Mouse (Mus musculus) neural tube, embryonic 13.5 days (tissue): ENCODE data around the gene Ephb2. TPM values are rescaled to one million over a fixed set of nuclear protein-coding genes. Genes with fewer than 3 reads are reported as not detected.
A peak's percentile ranks its signal among the peaks of the same experiment; 100 is the strongest.

Source experiments
- ATAC-seq: fragments of 200-750 bp; cut with Nextera tagmentation; 2 replicates; pipeline ENCODE4 v1.8.0; 2017; ENCODE audit warnings: low read depth, mild to moderate bottlenecking, moderate TSS enrichment, moderate library complexity
- H3K27ac ChIP-seq: fragments of 300-500 bp; sonication (generic); replicated peaks from 2 replicates; pipeline ENCODE4 v1.5.1; 2015; ENCODE audit warnings: moderate library complexity, mild to moderate bottlenecking, inconsistent platforms
- H3K27me3 ChIP-seq: fragments of 300-500 bp; sonication (generic); 2 replicates; pipeline ENCODE4 v1.6.1; 2015; ENCODE audit warnings: mild to moderate bottlenecking, inconsistent platforms
- H3K36me3 ChIP-seq: fragments of 300-500 bp; sonication (generic); 2 replicates; pipeline ENCODE4 v1.6.1; 2015; ENCODE audit warnings: mild to moderate bottlenecking, inconsistent platforms
- H3K4me1 ChIP-seq: fragments of 300-500 bp; sonication (generic); replicated peaks from 2 replicates; pipeline ENCODE4 v1.6.1; 2015; ENCODE audit warnings: inconsistent platforms
- H3K4me2 ChIP-seq: fragments of 300-500 bp; sonication (generic); 2 replicates; pipeline ENCODE4 v1.6.1; 2015; ENCODE audit warnings: inconsistent platforms, mild to moderate bottlenecking, moderate library complexity
- H3K4me3 ChIP-seq: fragments of 300-500 bp; sonication (generic); 2 replicates; pipeline ENCODE4 v1.5.1; 2015; ENCODE audit warnings: mild to moderate bottlenecking, inconsistent platforms
- H3K9ac ChIP-seq: fragments of 300-500 bp; sonication (generic); 2 replicates; pipeline ENCODE4 v1.6.1; 2015; ENCODE audit warnings: moderate library complexity, mild to moderate bottlenecking, inconsistent platforms
- H3K9me3 ChIP-seq: fragments of 300-500 bp; sonication (generic); 2 replicates; pipeline ENCODE4 v1.6.1; 2016; ENCODE audit warnings: inconsistent platforms
- WGBS: fragments of 180-500 bp; shearing (Covaris S2); methylation state at CpG from one replicate; pipeline ENCODE4 v1.1.7; 2015; 5-methylcytosine and 5-hydroxymethylcytosine counted together
- polyA plus RNA-seq: library from polyadenylated mRNA; unstranded; fragments of >200 nt; fragmentation: Nextera tagmentation; extraction: Ambion mirVana; gene quantifications from 2 replicates; pipeline ENCODE4 v1.2.1, GENCODE M21; 2015

Gene Ephb2
- polyA plus RNA-seq, 1 experiment from 2014 or later = 18.6 TPM

GRCm38 (mm10) chr4:136653692-136654234, 182.0 kb downstream of the Ephb2 start:
- H3K4me1 ChIP-seq = peaks cover 30% of the 10 kb centered on the region
- H3K36me3 ChIP-seq = peaks cover 51% of the 10 kb centered on the region
- no peak overlapping the region for H3K9ac ChIP-seq
- no peak overlapping the region for H3K4me2 ChIP-seq
- H3K9me3 ChIP-seq = no peaks in the 10 kb centered on the region
- no peak for ATAC-seq
- H3K27me3 ChIP-seq = no peaks in the 10 kb centered on the region
- WGBS = 85% methylated on average over 10 of the region's 10 CpGs
- no peak overlapping the region for H3K27ac ChIP-seq
- no peak overlapping the region for H3K4me3 ChIP-seq

- Histone ChIP-seq H3K27ac (peak overlapping the region; percentile 64), H3K4me1 (peaks cover 31% of the 10 kb centered on the region), H3K4me3 (no peak overlapping the region), H3K9ac (no peak overlapping the region; the same call in 1 of the 2 replicates), H3K9me3 (no peaks in the 10 kb centered on the region), H3K4me2 (no peak overlapping the region), H3K27me3 (no peaks in the 10 kb centered on the region), H3K36me3 (peaks cover 43% of the 10 kb centered on the region)
- 78% methylated on average over 6 of the region's 6 CpGs for WGBS
- no peak for ATAC-seq
Observed at GRCm38 (mm10) chr4:136653019-136653418, 182.8 kb downstream of the Ephb2 start.

GRCm38 (mm10) chr4:136652528-136652910, 183.3 kb downstream of the Ephb2 start:
- H3K27me3 ChIP-seq = no peaks in the 10 kb centered on the region
- H3K4me1 ChIP-seq = peaks cover 31% of the 10 kb centered on the region
- H3K4me2 ChIP-seq = no peak overlapping the region
- WGBS = 73% methylated on average over 11 of the region's 11 CpGs
- ATAC-seq = no peak
- peak overlapping the region; percentile 64 for H3K27ac ChIP-seq
- peaks cover 38% of the 10 kb centered on the region for H3K36me3 ChIP-seq
- no peaks in the 10 kb centered on the region for H3K9me3 ChIP-seq
- no peak overlapping the region for H3K4me3 ChIP-seq
- no peak overlapping the region for H3K9ac ChIP-seq

- Histone ChIP-seq H3K4me1 (peaks cover 31% of the 10 kb centered on the region), H3K4me3 (no peak overlapping the region), H3K9ac (no peak overlapping the region), H3K4me2 (no peak overlapping the region), H3K27ac (peak overlapping the region; percentile 64), H3K27me3 (no peaks in the 10 kb centered on the region), H3K36me3 (peaks cover 33% of the 10 kb centered on the region), H3K9me3 (0 out of 2 replicates have a peak, but pooled peaks cover 3% of the 10 kb centered on the region)
- WGBS = 69% methylated on average over 13 of the region's 13 CpGs
- ATAC-seq = peak; percentile 45; the same call in 1 of the 2 replicates
Observed at GRCm38 (mm10) chr4:136651882-136652527, 183.8 kb downstream of the Ephb2 start.

- Histone ChIP-seq H3K4me2 (no peak overlapping the region), H3K27ac (peak overlapping the region; percentile 64; the same call in 1 of the 2 replicates), H3K4me1 (peaks cover 31% of the 10 kb centered on the region), H3K4me3 (no peak overlapping the region), H3K27me3 (no peaks in the 10 kb centered on the region), H3K36me3 (peaks cover 27% of the 10 kb centered on the region), H3K9ac (no peak overlapping the region), H3K9me3 (0 out of 2 replicates have a peak, but pooled peaks cover 3% of the 10 kb centered on the region)
- 64% methylated on average over 3 of the region's 3 CpGs for WGBS
- peak; percentile 19; the same call in 1 of the 2 replicates for ATAC-seq
Observed at GRCm38 (mm10) chr4:136651357-136651811, 184.4 kb downstream of the Ephb2 start.

- ATAC-seq = no peak
- no peak overlapping the region for H3K9ac ChIP-seq
Observed at GRCm38 (mm10) chr4:136650261-136650660, 185.5 kb downstream of the Ephb2 start.

GRCm38 (mm10) chr4:136649480-136650196, 186.2 kb downstream of the Ephb2 start:
- H3K9ac ChIP-seq = no peak overlapping the region
- 41% methylated on average over 13 of the region's 13 CpGs for WGBS
- H3K9me3 ChIP-seq = 0 out of 2 replicates have a peak, but pooled peaks cover 3% of the 10 kb centered on the region
- H3K4me1 ChIP-seq = peaks cover 31% of the 10 kb centered on the region
- no peak overlapping the region for H3K27ac ChIP-seq
- no peak overlapping the region for H3K4me2 ChIP-seq
- peaks cover 9% of the 10 kb centered on the region for H3K36me3 ChIP-seq
- H3K4me3 ChIP-seq = no peak overlapping the region
- ATAC-seq = 0 out of 2 replicates have a peak, but pooled peaks have one; percentile 16
- no peaks in the 10 kb centered on the region for H3K27me3 ChIP-seq

More at GRCm38 (mm10) chr4:136650261-136650660, 185.5 kb downstream of the Ephb2 start:
- Histone ChIP-seq H3K4me3 (no peak overlapping the region), H3K4me1 (peaks cover 31% of the 10 kb centered on the region), H3K36me3 (peaks cover 16% of the 10 kb centered on the region), H3K27me3 (no peaks in the 10 kb centered on the region), H3K27ac (no peak overlapping the region), H3K4me2 (no peak overlapping the region), H3K9me3 (0 out of 2 replicates have a peak, but pooled peaks cover 3% of the 10 kb centered on the region)
- 89% methylated on average over 8 of the region's 8 CpGs for WGBS

GRCm38 (mm10) chr4:136648922-136649479, 186.8 kb downstream of the Ephb2 start:
- H3K4me2 ChIP-seq = no peak overlapping the region
- H3K27me3 ChIP-seq = no peaks in the 10 kb centered on the region
- H3K36me3 ChIP-seq = peaks cover 3% of the 10 kb centered on the region; the same call in 1 of the 2 replicates
- no peak overlapping the region for H3K4me3 ChIP-seq
- WGBS = 18% methylated on average over 11 of the region's 11 CpGs
- H3K9ac ChIP-seq = no peak overlapping the region
- no peak for ATAC-seq
- H3K4me1 ChIP-seq = peaks cover 31% of the 10 kb centered on the region
- H3K9me3 ChIP-seq = peaks cover 3% of the 10 kb centered on the region; the same call in 1 of the 2 replicates
- no peak overlapping the region for H3K27ac ChIP-seq

GRCm38 (mm10) chr4:136638890-136639289, 196.9 kb downstream of the Ephb2 start:
- 5% methylated on average over 10 of the region's 10 CpGs for WGBS
- Histone ChIP-seq H3K9me3 (no peaks in the 10 kb centered on the region), H3K27ac (no peak overlapping the region), H3K4me1 (peaks cover 12% of the 10 kb centered on the region), H3K27me3 (peaks cover 34% of the 10 kb centered on the region), H3K4me3 (no peak overlapping the region), H3K36me3 (no peaks in the 10 kb centered on the region), H3K9ac (peak overlapping the region; percentile 31), H3K4me2 (peak overlapping the region; percentile 34)
- no peak for ATAC-seq

- Histone ChIP-seq H3K4me3 (peak overlapping the region; percentile 50; the same call in 1 of the 2 replicates), H3K9ac (peak overlapping the region; percentile 72; the same call in 1 of the 2 replicates), H3K9me3 (no peaks in the 10 kb centered on the region), H3K36me3 (no peaks in the 10 kb centered on the region), H3K4me2 (peak overlapping the region; percentile 74), H3K4me1 (peaks cover 12% of the 10 kb centered on the region), H3K27me3 (peaks cover 34% of the 10 kb centered on the region), H3K27ac (no peak overlapping the region)
- ATAC-seq = peak; percentile 16; the same call in 1 of the 2 replicates
- 29% methylated on average over 7 of the region's 7 CpGs for WGBS
Observed at GRCm38 (mm10) chr4:136638230-136638750, 197.5 kb downstream of the Ephb2 start.

- no peaks in the 10 kb centered on the region for H3K36me3 ChIP-seq
- ATAC-seq = peak; percentile 85
- peak overlapping the region; percentile 50 for H3K4me3 ChIP-seq
- peaks cover 34% of the 10 kb centered on the region for H3K27me3 ChIP-seq
- no peaks in the 10 kb centered on the region for H3K9me3 ChIP-seq
- 1% methylated on average over 76 of the region's 76 CpGs for WGBS
- H3K27ac ChIP-seq = no peak overlapping the region; the same call in 1 of the 2 replicates
- H3K4me2 ChIP-seq = peak overlapping the region; percentile 74
- peaks cover 12% of the 10 kb centered on the region for H3K4me1 ChIP-seq
- peak overlapping the region; percentile 72 for H3K9ac ChIP-seq
Observed at GRCm38 (mm10) chr4:136637563-136638229, 198.1 kb downstream of the Ephb2 start.
